Mouse (Mus musculus) bone marrow, adult 2 months (tissue): ENCODE data around the gene Uaca.

ENCODE experiments used
- CTCF ChIP-seq: fragments of 200-500 bp; IDR thresholded peaks from 2 replicates; pipeline ENCODE4 v1.5.1; 2011; ENCODE audit warnings: low read length, control low read depth; ENCODE audit not compliant: control insufficient read depth, insufficient read depth
- POLR2A ChIP-seq: fragments of 200-500 bp; IDR thresholded peaks from 2 replicates; pipeline ENCODE4 v1.6.1; 2011; ENCODE audit warnings: low read depth, mild to moderate bottlenecking, control low read depth, low read length, borderline replicate concordance; ENCODE audit not compliant: control insufficient read depth

DNA sequence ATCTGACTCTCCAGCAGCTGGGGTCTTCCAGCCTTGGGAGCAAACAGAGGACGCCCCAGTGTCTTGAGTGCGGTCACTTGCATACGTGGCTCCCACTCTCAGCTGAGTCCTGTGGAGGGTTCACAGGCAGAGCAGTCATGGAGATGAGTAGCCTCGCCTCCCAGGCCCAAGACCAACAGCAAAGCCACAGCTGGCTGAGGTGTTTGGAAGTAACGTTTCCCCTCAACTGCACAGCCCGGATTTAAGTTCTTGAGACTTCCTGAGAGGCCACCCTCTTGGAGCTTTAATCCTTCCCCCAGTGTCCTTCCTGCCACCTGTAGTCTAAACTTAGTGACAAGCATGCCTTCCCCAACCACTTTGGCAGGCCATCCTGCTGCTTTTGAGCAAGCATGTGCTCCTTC, 24.6 kb upstream of the Uaca start:
- TF ChIP-seq CTCF, result no peak
- no peak for TF ChIP-seq POLR2A
